Mouse (Mus musculus) spleen, adult 2 months (tissue): ENCODE data around the gene Ldah. TPM values are rescaled to one million over a fixed set of nuclear protein-coding genes. Genes with fewer than 3 reads are reported as not detected.
A peak's percentile ranks its signal among the peaks of the same experiment; 100 is the strongest.

Experiments
- DNase-seq, 2 experiments: peaks; one replicate each; pipeline versions ENCODE4 v3.0.0 to v3.0.0-alpha.2; 2012 to 2021; ENCODE audit warnings: low spot score in 2 of 2, low read depth in 1 of 2
- H3K27ac ChIP-seq: fragments of 200-500 bp; 2 replicates; pipeline ENCODE4 v1.5.1; 2012; ENCODE audit warnings: low read length, inconsistent platforms; ENCODE audit not compliant: insufficient read depth
- H3K27me3 ChIP-seq: fragments of 200-500 bp; 2 replicates; pipeline ENCODE4 v1.6.1; 2012; ENCODE audit warnings: mild to moderate bottlenecking, moderate library complexity, low read length, inconsistent platforms; ENCODE audit not compliant: control insufficient read depth, insufficient read depth
- H3K36me3 ChIP-seq: fragments of 200-500 bp; 2 replicates; pipeline ENCODE4 v1.6.1; 2012; ENCODE audit warnings: mild to moderate bottlenecking, low read length, inconsistent platforms; ENCODE audit not compliant: control insufficient read depth, insufficient read depth
- H3K4me1 ChIP-seq: fragments of 200-500 bp; 2 replicates; pipeline ENCODE4 v1.6.1; 2011; ENCODE audit warnings: inconsistent platforms; ENCODE audit not compliant: control insufficient read depth, insufficient read depth, insufficient read length
- H3K4me3 ChIP-seq: fragments of 200-500 bp; 2 replicates; pipeline ENCODE4 v1.5.1; 2011; ENCODE audit warnings: mild to moderate bottlenecking, inconsistent platforms; ENCODE audit not compliant: insufficient read depth, insufficient read length; ENCODE audit errors: extremely low read depth
- CTCF ChIP-seq: fragments of 200-500 bp; IDR thresholded peaks from 2 replicates; pipeline ENCODE4 v1.5.1; 2011; ENCODE audit warnings: mild to moderate bottlenecking, inconsistent platforms; ENCODE audit not compliant: insufficient read depth, insufficient read length, insufficient replicate concordance; ENCODE audit errors: extremely low read depth
- POLR2A ChIP-seq: fragments of 200-500 bp; IDR thresholded peaks from 2 replicates; pipeline ENCODE4 v1.6.1; 2011; ENCODE audit warnings: low read depth, low read length, inconsistent platforms
- WGBS: fragments of 180-500 bp; shearing (Covaris S2); methylation state at CpG from one replicate; pipeline ENCODE4 v1.1.7; 2018; 5-methylcytosine and 5-hydroxymethylcytosine counted together
- polyA plus RNA-seq: library from polyadenylated mRNA; depleted of rRNA; stranded (reverse); fragments of >200 nt; gene quantifications from 2 replicates; pipeline ENCODE4 v1.2.3, GENCODE M21; 2012

Gene Ldah
- polyA plus RNA-seq, 1 experiment: 18.7 TPM

GRCm38 (mm10) chr12:8301841-8302431 lies 94.0 kb downstream of the Ldah start, which contains the start of gene Gdf7:
TSS of gene Gdf7 (minus strand) at chr12:8301954.
- H3K27ac ChIP-seq: no peak within 1 kb of the TSS
- WGBS: 4% methylated on average over 52 of the region's 53 CpGs
- TF ChIP-seq POLR2A: no peak
- no peak for TF ChIP-seq CTCF
- H3K36me3 ChIP-seq: no peaks in the 10 kb centered on the region
- no peak for DNase-seq
- no peak within 1 kb of the TSS; the same call in 1 of the 2 replicates for H3K4me3 ChIP-seq
- peaks cover 3% of the 10 kb centered on the region; the same call in 1 of the 2 replicates for H3K4me1 ChIP-seq
- peaks cover 30% of the 10 kb centered on the region for H3K27me3 ChIP-seq

GRCm38 (mm10) chr12:8305258-8305657 lies 97.4 kb downstream of the Ldah start:
- peaks cover 14% of the 10 kb centered on the region for H3K27me3 ChIP-seq
- whole genome bisulfite sequencing: 59% methylated on average over 2 of the region's 2 CpGs
- no peaks in the 10 kb centered on the region for H3K36me3 ChIP-seq
- peaks cover 3% of the 10 kb centered on the region; the same call in 1 of the 2 replicates for H3K4me1 ChIP-seq
- DNase-seq: no peak
- no peak overlapping the region for H3K27ac ChIP-seq
- TF ChIP-seq CTCF: no peak
- no peak for TF ChIP-seq POLR2A
- no peak overlapping the region for H3K4me3 ChIP-seq

GRCm38 (mm10) chr12:8306432-8306831 lies 98.5 kb downstream of the Ldah start:
- TF ChIP-seq CTCF: peak; percentile 62; the same call in 1 of the 2 replicates
- no peak for TF ChIP-seq POLR2A
- 6% methylated on average over 5 of the region's 5 CpGs for WGBS
- peaks cover 9% of the 10 kb centered on the region for H3K27me3 ChIP-seq
- peak in 1 of 2 experiments; percentile 34 for DNase-seq
- peaks cover 3% of the 10 kb centered on the region; the same call in 1 of the 2 replicates for H3K4me1 ChIP-seq
- no peaks in the 10 kb centered on the region for H3K36me3 ChIP-seq
- H3K4me3 ChIP-seq: no peak overlapping the region
- H3K27ac ChIP-seq: no peak overlapping the region

- H3K4me3 ChIP-seq: no peak overlapping the region
- 0 out of 2 replicates have a peak, but pooled peaks cover 4% of the 10 kb centered on the region for H3K27me3 ChIP-seq
- TF ChIP-seq POLR2A: no peak
- no peak for TF ChIP-seq CTCF
- H3K4me1 ChIP-seq: peaks cover 1% of the 10 kb centered on the region; the same call in 1 of the 2 replicates
- no peaks in the 10 kb centered on the region for H3K36me3 ChIP-seq
- H3K27ac ChIP-seq: no peak overlapping the region
- no peak for DNase-seq
- WGBS: 67% methylated on average over 1 of the region's 1 CpGs
Measured at GRCm38 (mm10) chr12:8306910-8307309, 99.0 kb downstream of the Ldah start.

DNA sequence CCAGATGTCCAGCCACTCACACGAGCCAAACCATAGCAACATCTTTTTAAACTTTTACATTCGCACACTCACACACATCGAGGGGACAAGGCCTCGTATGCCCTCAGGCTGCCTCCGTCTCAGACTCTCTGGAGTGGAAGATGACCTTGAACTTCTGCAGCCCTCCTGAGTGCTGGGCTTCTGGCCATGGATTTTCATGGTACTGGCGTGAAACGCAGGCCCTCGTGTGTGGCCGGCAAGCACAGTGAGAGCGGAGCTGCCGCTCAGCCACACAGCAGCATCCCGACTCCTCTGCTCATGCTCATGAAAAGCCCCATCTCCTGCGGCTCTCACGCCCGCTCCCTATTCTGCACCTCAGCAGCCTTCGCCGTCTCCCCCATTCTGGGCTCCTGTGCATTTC lies 103.1 kb downstream of the Ldah start:
- Histone ChIP-seq H3K27ac (no peak overlapping the region), H3K36me3 (no peaks in the 10 kb centered on the region), H3K27me3 (no peaks in the 10 kb centered on the region), H3K4me3 (no peak overlapping the region), H3K4me1 (no peaks in the 10 kb centered on the region; the same call in 1 of the 2 replicates)
- DNase-seq: no peak
- 71% methylated on average over 17 of the region's 17 CpGs for WGBS
- no peak for TF ChIP-seq POLR2A
- TF ChIP-seq CTCF: no peak

- Histone ChIP-seq H3K4me1 (no peaks in the 10 kb centered on the region; the same call in 1 of the 2 replicates), H3K4me3 (no peak overlapping the region), H3K27me3 (no peaks in the 10 kb centered on the region), H3K27ac (no peak overlapping the region), H3K36me3 (no peaks in the 10 kb centered on the region)
- TF ChIP-seq CTCF: no peak
- TF ChIP-seq POLR2A: no peak
- 78% methylated on average over 4 of the region's 4 CpGs for WGBS
- no peak for DNase-seq
Measured at GRCm38 (mm10) chr12:8312266-8312665, 104.4 kb downstream of the Ldah start.

DNA sequence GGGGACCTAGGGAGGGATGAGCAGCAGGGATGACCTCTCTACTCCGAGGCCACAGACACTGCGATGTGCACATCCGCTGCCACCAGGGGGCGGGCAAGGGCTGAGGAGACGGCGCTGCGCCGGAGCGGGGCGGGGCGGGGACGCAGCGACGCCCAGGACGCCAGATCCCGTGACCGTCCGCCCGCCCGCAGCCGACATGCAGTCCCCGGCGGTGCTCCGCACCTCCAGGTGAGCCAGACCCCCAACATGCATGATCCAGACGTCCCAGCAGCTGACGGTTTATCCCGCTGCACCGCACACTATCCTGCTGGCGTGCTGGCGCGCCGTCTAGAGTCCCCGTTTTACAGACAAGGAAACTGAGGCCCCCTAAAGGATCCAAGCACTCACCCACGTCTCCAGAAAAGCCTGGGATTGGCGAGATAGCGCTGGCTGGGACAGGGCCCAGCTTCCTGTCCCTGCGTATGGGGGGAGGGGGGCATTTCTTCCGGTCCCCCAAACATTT lies 105.4 kb downstream of the Ldah start, which contains the start of gene Hs1bp3:
Hs1bp3 (plus strand) TSS at position 163 of the 502 bp plus-strand sequence.
- H3K4me1 ChIP-seq: no peaks in the 10 kb centered on the region; the same call in 1 of the 2 replicates
- peak; percentile 70 to 85 for DNase-seq
- no peaks in the 10 kb centered on the region for H3K27me3 ChIP-seq
- TF ChIP-seq POLR2A: no peak; the same call in 1 of the 2 replicates
- peak; percentile 94 for TF ChIP-seq CTCF
- H3K36me3 ChIP-seq: no peaks in the 10 kb centered on the region
- peak within 1 kb of the TSS; percentile 93 for H3K4me3 ChIP-seq
- H3K27ac ChIP-seq: no peak within 1 kb of the TSS
- WGBS: under 1% methylated on average over 34 of the region's 38 CpGs
